8 mouse cellular contexts compared by ENCODE assay signal in the genomic region with DNA sequence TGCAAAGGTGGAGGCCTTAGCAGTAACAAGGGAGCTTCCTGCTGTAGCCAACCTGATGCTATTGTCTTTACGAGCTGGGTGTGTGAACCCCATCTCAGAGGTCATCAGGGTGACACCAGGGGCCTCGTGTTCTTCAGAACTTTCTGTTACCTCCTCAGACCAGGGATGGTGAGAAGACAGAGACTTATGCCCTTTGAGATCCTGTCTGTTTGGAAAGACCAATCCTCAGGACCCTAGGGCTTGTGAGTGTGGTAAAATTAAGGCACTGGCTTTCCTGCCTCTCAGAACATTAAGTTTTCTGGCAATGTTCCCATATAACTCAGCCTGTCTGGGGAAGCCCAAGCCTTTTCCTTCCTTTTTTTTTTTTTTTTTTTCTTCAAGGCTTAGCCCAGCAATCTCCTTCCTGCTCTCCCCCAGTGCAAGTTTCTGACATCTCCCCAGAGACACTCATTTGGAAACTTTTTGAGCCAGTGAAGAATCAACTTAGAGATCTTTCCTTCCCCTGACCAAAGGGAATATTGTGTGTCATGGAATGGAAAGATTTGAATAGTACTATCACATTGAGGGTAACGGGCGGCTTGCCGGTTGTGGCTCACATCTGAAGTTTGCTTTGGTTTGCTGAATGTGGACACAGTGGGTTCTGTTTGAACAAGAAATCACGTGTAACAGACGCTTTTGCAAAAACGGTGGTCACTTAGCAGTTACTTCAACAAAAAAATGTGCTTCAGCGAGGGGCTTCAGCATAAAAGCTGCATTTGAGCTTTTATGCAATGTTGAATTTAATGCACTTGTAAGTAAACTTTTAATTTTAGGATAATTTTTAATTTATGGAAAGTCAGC. TPM values are rescaled to one million over a fixed set of nuclear protein-coding genes. Genes with fewer than 3 reads are reported as not detected.
A peak's percentile ranks its signal among the peaks of the same experiment; 100 is the strongest.
DNase-seq lines count a peak whose midpoint lies in the region; ATAC-seq and TF ChIP-seq lines count a peak whose summit lies in the region.

No protein-coding gene starts in this region.

- TF ChIP-seq CTCF in lung, adult 2 months (IDR thresholded peaks at IDR 0.05; ENCODE audit: insufficient read depth, low read length) = no peak

- peak; percentile 82 for ATAC-seq in lung, embryonic 15.5 days (ENCODE audit: borderline replicate concordance, extremely low read depth, low FRiP score, low TSS enrichment)
- peak; percentile 65 for ATAC-seq in megakaryocyte progenitor cell, adult 5-6 weeks (replicated peaks; ENCODE audit: poor library complexity)
- ATAC-seq in forebrain, embryonic 15.5 days (replicated peaks) = no peak

- H3K27me3 ChIP-seq in lung, embryonic 15.5 days = no peaks in the 10 kb centered on the region
- no peaks in the 10 kb centered on the region for H3K27me3 ChIP-seq in forebrain, embryonic 15.5 days

- no peak overlapping the region for H3K9ac ChIP-seq in lung, embryonic 15.5 days
- no peak overlapping the region for H3K9ac ChIP-seq in forebrain, embryonic 15.5 days (replicated peaks)

- H3K4me1 ChIP-seq in lung, embryonic 15.5 days = peaks cover 26% of the 10 kb centered on the region
- H3K4me1 ChIP-seq in lung, adult 2 months (ENCODE audit: control insufficient read depth, insufficient read depth, low read length) = peaks cover 22% of the 10 kb centered on the region
- H3K4me1 ChIP-seq in forebrain, embryonic 15.5 days = no peaks in the 10 kb centered on the region

- DNase-seq in adrenal gland, adult (ENCODE audit: inconsistent age in 2 of 2, low spot score in 1 of 2) = peak; percentile 54 to 77
- no peak for DNase-seq in adrenal gland, postnatal 10 days
- DNase-seq in lung, adult 2 months = no peak
- DNase-seq in kidney, adult 8-10 months = peak; percentile 24 to 45
- no peak for DNase-seq in frontal cortex, postnatal 36 days (ENCODE audit: low spot score in 2 of 2)

- peak overlapping the region; percentile 72 for H3K27ac ChIP-seq in lung, embryonic 15.5 days
- H3K27ac ChIP-seq in forebrain, embryonic 15.5 days (replicated peaks) = no peak overlapping the region

- no peaks in the 10 kb centered on the region for H3K9me3 ChIP-seq in lung, embryonic 15.5 days
- H3K9me3 ChIP-seq in forebrain, embryonic 15.5 days = no peaks in the 10 kb centered on the region

- peak overlapping the region; percentile 20; the same call in 1 of the 2 replicates for H3K4me2 ChIP-seq in lung, embryonic 15.5 days
- H3K4me2 ChIP-seq in forebrain, embryonic 15.5 days (replicated peaks) = no peak overlapping the region

- TF ChIP-seq POLR2A in lung, adult 2 months (IDR thresholded peaks at IDR 0.05; ENCODE audit: borderline replicate concordance, extremely low read depth, low read depth, low read length) = no peak

- 25% methylated on average over 9 of the region's 9 CpGs for WGBS in lung, embryonic 15.5 days
- 19% methylated on average over 9 of the region's 9 CpGs for WGBS in lung, adult 2 months
- WGBS in forebrain, embryonic 15.5 days = 69% methylated on average over 9 of the region's 9 CpGs

- no peaks in the 10 kb centered on the region for H3K36me3 ChIP-seq in lung, embryonic 15.5 days
- no peaks in the 10 kb centered on the region for H3K36me3 ChIP-seq in forebrain, embryonic 15.5 days

- no peak overlapping the region for H3K4me3 ChIP-seq in lung, embryonic 15.5 days
- H3K4me3 ChIP-seq in lung, adult 2 months (replicated peaks; ENCODE audit: extremely low read depth, low read depth, low read length) = no peak overlapping the region
- no peak overlapping the region for H3K4me3 ChIP-seq in forebrain, embryonic 15.5 days

RNA-seq across cellular contexts. Expression of a gene that starts 35.4 kb away (rescaled TPM):
- 10 to 100 TPM; 27.2 to 32.8 TPM for total RNA-seq in adrenal gland, postnatal 10 days (2021)
- polyA plus RNA-seq in lung, embryonic 15.5 days (2015; fragmentation: Nextera tagmentation; extraction: Ambion mirVana) = 13.5 and 16.1 TPM in 2 replicates
- polyA plus RNA-seq in lung, adult 2 months (2012; rRNA removed) = 28.7 and 41.2 TPM in 2 replicates
- total RNA-seq in megakaryocyte progenitor cell, adult 5-6 weeks (2015) = 6.4 and 7.9 TPM in 2 replicates
- total RNA-seq in megakaryocyte progenitor cell, adult 5-6 weeks (2017) = 7.5 and 19.3 TPM in 2 replicates
- 8.4 and 8.6 TPM in 2 replicates for polyA plus RNA-seq in forebrain, embryonic 15.5 days (2015; fragmentation: Nextera tagmentation; extraction: Ambion mirVana)

RNA-seq across cellular contexts. Expression of a gene that starts 35.5 kb away (rescaled TPM):
- total RNA-seq in adrenal gland, postnatal 10 days (2021) = 1 to 10 TPM; 5.4 to 7.1 TPM
- polyA plus RNA-seq in lung, embryonic 15.5 days (2015; fragmentation: Nextera tagmentation; extraction: Ambion mirVana) = 10.8 and 11.8 TPM in 2 replicates
- 12.1 and 12.8 TPM in 2 replicates for polyA plus RNA-seq in lung, adult 2 months (2012; rRNA removed)
- 4.7 and 7.5 TPM in 2 replicates for total RNA-seq in megakaryocyte progenitor cell, adult 5-6 weeks (2015)
- 5.3 and 6.6 TPM in 2 replicates for total RNA-seq in megakaryocyte progenitor cell, adult 5-6 weeks (2017)
- polyA plus RNA-seq in forebrain, embryonic 15.5 days (2015; fragmentation: Nextera tagmentation; extraction: Ambion mirVana) = 12.8 and 14.1 TPM in 2 replicates

RNA-seq across cellular contexts. Expression of a gene that starts 59.3 kb away (rescaled TPM):
- total RNA-seq in adrenal gland, postnatal 10 days (2021) = 10 to 100 TPM; 24.7 to 24.8 TPM
- 59.3 and 60.8 TPM in 2 replicates for polyA plus RNA-seq in lung, embryonic 15.5 days (2015; fragmentation: Nextera tagmentation; extraction: Ambion mirVana)
- polyA plus RNA-seq in lung, adult 2 months (2012; rRNA removed) = 9.0 and 13.3 TPM in 2 replicates
- 35.5 and 39.4 TPM in 2 replicates for total RNA-seq in megakaryocyte progenitor cell, adult 5-6 weeks (2015)
- 34.3 and 44.5 TPM in 2 replicates for total RNA-seq in megakaryocyte progenitor cell, adult 5-6 weeks (2017)
- polyA plus RNA-seq in forebrain, embryonic 15.5 days (2015; fragmentation: Nextera tagmentation; extraction: Ambion mirVana) = 78.8 and 79.1 TPM in 2 replicates

Comparison
In these comparisons a context has a peak if more than half of its experiments do, and no peak if none do; other contexts are left out.
1. DNase-seq: peak in adrenal gland, adult (2 of 2) and kidney, adult 8-10 months (2 of 2); none in adrenal gland, postnatal 10 days (single experiment), lung, adult 2 months (single experiment) and frontal cortex, postnatal 36 days (0 of 2).